Mouse (Mus musculus) regulatory T cell (primary cell): ENCODE data around the gene Ccl19.
"Not testable (repeated sequence)": the region's sequence is repeated elsewhere in the genome, so short reads cannot be mapped to it uniquely, and the experiment has no call there.

Experiments used
- in situ Hi-C: fragments of 300-600 bp; cut with MboI, MseI; formaldehyde crosslinking; loops from one replicate; pipeline ENCODE4 v1.15.1; 2025; ENCODE audit warnings: high pct_unique_total_duplicates

Gene Ccl19

GRCm38 (mm10) chr4:42756477-42756876 is at the start of gene Ccl19:
TSS of gene Ccl19 (minus strand) at chr4:42756577.
- in situ Hi-C loops: not testable (repeated sequence)

- in situ Hi-C loops: not testable (repeated sequence)
These were observed 17.5 kb upstream of the Ccl19 start, which contains the start of gene Ccl21a for GRCm38 (mm10) chr4:42773893-42774292. TSS of gene Ccl21a (minus strand) at chr4:42773993.

GRCm38 (mm10) chr4:42735245-42735644 is 21.1 kb downstream of the Ccl19 start, which contains the start of gene 4930578G10Rik:
TSS of gene 4930578G10Rik (plus strand) at chr4:42735545.
- in situ Hi-C loops: not testable (repeated sequence)
